Mouse (Mus musculus): ENCODE results near the gene Icam1.

The Icam1 gene

DNA sequence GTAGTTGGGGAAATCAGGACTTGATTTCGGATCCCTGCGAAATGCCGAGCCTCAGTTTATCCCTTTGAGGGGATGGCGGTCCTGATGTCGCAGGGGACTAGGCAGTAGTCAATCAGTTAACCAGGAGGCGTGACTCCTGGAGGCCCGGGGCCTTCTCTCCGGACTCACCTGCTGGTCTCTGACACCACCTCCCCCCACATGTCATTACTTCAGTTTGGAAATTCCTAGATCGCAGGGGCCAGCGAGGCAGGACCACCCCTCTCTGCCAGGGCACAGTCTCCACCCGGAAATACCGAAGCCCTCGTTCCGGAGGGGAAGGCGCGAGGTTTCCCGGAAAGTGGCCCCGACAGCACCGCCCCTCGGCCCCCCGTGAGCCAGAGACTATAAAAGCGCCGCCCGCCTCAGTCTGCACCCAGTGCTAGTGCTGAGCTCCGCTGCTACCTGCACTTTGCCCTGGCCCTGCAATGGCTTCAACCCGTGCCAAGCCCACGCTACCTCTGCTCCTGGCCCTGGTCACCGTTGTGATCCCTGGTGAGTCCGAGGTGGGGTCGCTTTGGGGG, at the start of gene Icam1:
Gene Icam1 (plus strand): TSS at position 415 of the 560 bp plus-strand sequence.
- no peak for DNase-seq (ENCODE audit: low read depth, low spot score)

- no peak for DNase-seq (ENCODE audit: low read depth, low spot score)
Observed at GRCm38 (mm10) chr9:20966008-20966407, 49.8 kb upstream of the Icam1 start.

DNA sequence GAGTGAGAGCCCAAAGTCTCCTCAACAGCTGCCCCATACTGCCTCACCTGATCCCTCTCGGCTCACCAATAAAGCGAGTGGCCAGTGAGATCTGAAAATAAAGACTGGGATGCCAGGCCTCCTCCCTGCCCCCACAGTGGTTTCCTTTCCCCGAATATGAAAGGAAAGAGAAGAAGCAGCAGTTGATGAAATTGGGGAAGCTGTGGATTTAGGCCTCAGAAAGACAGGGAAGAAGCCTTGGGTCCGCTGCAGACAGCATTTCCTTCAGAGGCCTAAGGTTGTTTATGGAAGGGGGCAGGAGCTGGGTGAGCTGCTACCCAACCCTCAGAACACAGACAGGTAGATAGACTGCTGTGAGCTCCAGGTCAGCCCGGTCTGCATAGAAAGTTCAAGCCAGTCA, 49.0 kb upstream of the Icam1 start:
- DNase-seq (ENCODE audit: low read depth, low spot score) = no peak

- peak; percentile 32 for DNase-seq (ENCODE audit: low read depth, low spot score)
Observed at GRCm38 (mm10) chr9:20971751-20972140, 44.0 kb upstream of the Icam1 start.

GRCm38 (mm10) chr9:20972141-20972992, 43.4 kb upstream of the Icam1 start:
- DNase-seq (ENCODE audit: low read depth, low spot score) = peak; percentile 37

- DNase-seq (ENCODE audit: low read depth, low spot score) = no peak
Observed at GRCm38 (mm10) chr9:20973001-20973681, 42.6 kb upstream of the Icam1 start.

- no peak for DNase-seq (ENCODE audit: low read depth, low spot score)
Observed at GRCm38 (mm10) chr9:20973682-20974075, 42.1 kb upstream of the Icam1 start.

DNA sequence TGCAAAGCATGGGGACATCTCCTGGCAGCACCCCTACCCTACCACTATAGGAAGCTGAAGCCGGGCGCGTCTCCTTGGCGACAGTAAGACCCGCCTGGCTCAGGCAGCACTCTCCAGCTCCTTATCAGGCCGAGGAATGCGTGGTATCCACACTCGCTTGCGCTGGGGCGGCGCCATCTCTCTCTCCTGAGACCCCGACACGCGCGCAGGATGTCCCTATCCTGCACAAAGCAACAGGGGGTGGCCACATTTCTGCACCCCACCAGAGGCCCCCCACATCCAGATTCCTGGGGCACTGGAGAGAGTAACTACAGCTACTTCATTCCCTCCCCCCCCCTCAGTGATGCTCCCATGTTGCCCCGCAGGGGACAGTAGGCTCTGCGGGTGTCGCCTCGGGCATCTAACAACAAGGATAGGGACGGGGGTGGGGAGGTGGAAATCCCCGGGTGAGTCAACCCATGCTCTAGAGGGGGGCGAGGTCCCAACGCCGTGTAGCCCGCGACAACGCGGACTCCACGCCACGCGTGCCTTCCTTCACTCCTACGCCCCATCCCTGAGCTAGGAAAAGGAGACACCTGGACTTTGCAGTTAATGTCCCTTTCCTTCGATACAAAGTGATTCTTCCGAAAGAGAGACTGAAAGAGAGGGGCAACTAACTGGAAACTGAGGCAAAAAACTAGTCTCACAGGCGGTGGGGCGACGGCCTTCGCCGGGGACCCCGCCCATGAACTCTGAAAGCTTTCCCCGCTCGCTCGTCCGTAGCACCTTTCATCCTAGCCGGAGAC, 40.2 kb upstream of the Icam1 start:
- peak; percentile 51 for DNase-seq (ENCODE audit: low read depth, low spot score)

GRCm38 (mm10) chr9:20976216-20976960, 39.4 kb upstream of the Icam1 start, which contains the start of gene S1pr2:
S1pr2 (minus strand) TSS chr9:20976781.
- DNase-seq (ENCODE audit: low read depth, low spot score) = peak; percentile 86

- no peak for DNase-seq (ENCODE audit: low read depth, low spot score)
Observed at GRCm38 (mm10) chr9:20976961-20977689, 38.7 kb upstream of the Icam1 start.

DNA sequence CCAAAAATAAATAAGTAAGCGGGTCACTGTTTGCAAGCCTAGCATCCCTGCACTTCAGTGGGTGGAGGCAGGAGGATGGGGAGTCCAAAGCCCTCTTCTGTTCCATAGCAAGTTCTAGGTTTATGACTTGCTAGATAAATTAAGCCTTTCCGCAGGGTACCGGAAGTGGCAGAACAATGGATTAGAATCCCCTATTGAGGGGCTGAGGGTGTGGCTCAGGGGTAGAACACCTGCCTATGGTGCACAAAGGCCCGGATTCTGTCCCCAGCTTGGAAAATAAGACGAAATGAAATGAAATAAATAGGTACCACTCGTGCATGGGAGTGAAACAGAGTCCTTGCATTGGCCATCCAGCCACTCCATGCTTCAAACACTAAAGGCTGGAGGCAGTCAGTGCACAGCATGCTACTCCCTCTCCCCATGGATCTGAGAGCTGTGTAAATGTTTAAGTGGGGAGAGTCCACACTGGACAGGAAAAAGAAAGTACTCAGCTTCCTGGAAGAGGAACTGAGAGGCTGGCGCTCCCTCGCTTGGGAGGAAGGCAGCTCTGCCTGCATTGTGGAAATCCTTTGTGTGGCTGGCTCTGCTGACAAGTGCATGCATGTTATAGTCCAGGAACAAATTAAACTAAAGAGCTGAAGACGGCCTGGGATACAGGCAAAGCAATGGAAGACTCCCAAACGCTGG, 37.2 kb upstream of the Icam1 start:
- no peak for DNase-seq (ENCODE audit: low read depth, low spot score)

DNA sequence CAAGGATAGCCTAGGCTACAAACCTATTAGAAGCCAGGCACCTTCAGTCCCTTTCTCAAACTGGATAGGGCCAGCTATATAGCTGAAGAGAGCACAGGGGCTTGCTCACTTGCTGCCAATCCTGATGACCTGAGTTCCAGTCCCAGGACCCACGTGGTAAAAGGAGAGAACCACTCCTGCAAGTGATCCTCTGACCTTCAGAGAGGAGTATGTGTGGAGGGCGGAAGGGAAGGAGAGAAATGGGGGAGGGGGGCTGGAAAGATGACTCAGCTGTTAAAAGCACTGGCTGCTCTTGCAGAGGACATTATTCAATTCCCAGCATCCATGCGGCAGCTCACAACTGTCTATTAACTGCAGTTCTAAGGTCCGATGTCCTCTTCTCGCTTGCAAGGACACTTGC, 36.6 kb upstream of the Icam1 start:
- DNase-seq (ENCODE audit: low read depth, low spot score) = no peak

GRCm38 (mm10) chr9:20979769-20980168, 36.0 kb upstream of the Icam1 start:
- no peak for DNase-seq (ENCODE audit: low read depth, low spot score)

GRCm38 (mm10) chr9:20982171-20982570, 33.6 kb upstream of the Icam1 start:
- no peak for DNase-seq (ENCODE audit: low read depth, low spot score)

- DNase-seq (ENCODE audit: low read depth, low spot score) = no peak
Observed at GRCm38 (mm10) chr9:20983169-20983568, 32.6 kb upstream of the Icam1 start.

GRCm38 (mm10) chr9:20986952-20987686, 28.7 kb upstream of the Icam1 start:
- no peak for DNase-seq (ENCODE audit: low read depth, low spot score)

- no peak for DNase-seq (ENCODE audit: low read depth, low spot score)
Observed at GRCm38 (mm10) chr9:20987953-20988352, 27.8 kb upstream of the Icam1 start.

DNA sequence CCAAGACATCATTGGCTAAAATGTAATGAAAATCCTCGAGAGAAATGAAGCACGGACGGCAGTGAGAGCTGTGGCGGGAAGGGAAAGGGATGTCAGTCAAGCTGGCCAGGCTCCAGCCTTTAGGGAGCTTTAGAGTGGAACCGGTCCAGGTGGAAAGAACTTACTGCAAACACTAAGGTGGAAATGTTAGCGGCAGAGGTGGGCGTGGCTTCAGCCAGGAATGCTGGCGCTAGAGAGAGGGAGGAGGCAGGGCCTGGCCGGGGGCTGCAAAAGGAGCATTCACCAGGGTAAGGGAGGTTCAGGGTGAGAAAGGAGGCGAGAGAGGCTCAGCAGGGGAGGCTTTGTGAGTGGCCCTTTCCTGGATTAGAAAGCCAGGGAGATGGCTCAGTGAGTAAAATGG, 24.9 kb upstream of the Icam1 start:
- no peak for DNase-seq (ENCODE audit: low read depth, low spot score)

- no peak for DNase-seq (ENCODE audit: low read depth, low spot score)
Observed at GRCm38 (mm10) chr9:20991587-20991986, 24.2 kb upstream of the Icam1 start.
